8 mouse cellular contexts compared by ENCODE assay signal in genomic region chr1:90060599-90060998, GRCm38 (mm10). TPM values are rescaled to one million over a fixed set of nuclear protein-coding genes. Genes with fewer than 3 reads are reported as not detected.
A peak's percentile ranks its signal among the peaks of the same experiment; 100 is the strongest.
DNase-seq lines count a peak whose midpoint lies in the region.

No protein-coding gene starts in this region.

- H3K27me3 ChIP-seq in limb, embryonic 10.5 days (ENCODE audit: low read depth, poor library complexity, severe bottlenecking): peaks cover 43% of the 10 kb centered on the region

- H3K4me3 ChIP-seq in limb, embryonic 10.5 days: no peak overlapping the region

- no peaks in the 10 kb centered on the region for H3K9me3 ChIP-seq in limb, embryonic 10.5 days (replicated peaks)

- peak; percentile 57 for DNase-seq in urinary bladder, postnatal 14 days (ENCODE audit: low spot score)
- no peak for DNase-seq in urinary bladder, adult 2 months (ENCODE audit: low spot score)
- DNase-seq in cerebellum, adult 9-10 months: peak; percentile 59
- DNase-seq in frontal cortex, adult 2 months (ENCODE audit: extremely low spot score in 1 of 2, low spot score in 1 of 2): peak; percentile 17 to 81
- peak; percentile 72 for DNase-seq in kidney, adult 9 months
- DNase-seq in limb, embryonic 10.5 days (ENCODE audit: low spot score): peak; percentile 71
- peak; percentile 2 for DNase-seq in naive thymus-derived CD4-positive, alpha-beta T cell, adult 2 months (ENCODE audit: low read depth)
- DNase-seq in yolk sac, embryonic 10.5 days (ENCODE audit: low spot score): peak; percentile 10

- H3K27ac ChIP-seq in limb, embryonic 10.5 days: no peak overlapping the region

- 22% methylated on average over 7 of the region's 7 CpGs for WGBS in limb, embryonic 10.5 days

- H3K4me1 ChIP-seq in limb, embryonic 10.5 days: peaks cover 14% of the 10 kb centered on the region

- H3K36me3 ChIP-seq in limb, embryonic 10.5 days: no peaks in the 10 kb centered on the region

RNA-seq across cellular contexts. Expression of gene Asb18, which starts 46.1 kb away (rescaled TPM):
- polyA plus RNA-seq in urinary bladder, adult 2 months (2012; rRNA removed): 0.13 and 0.15 TPM in 2 replicates
- 0.99 and 1.0 TPM in 2 replicates for polyA plus RNA-seq in frontal cortex, adult 2 months (2012; rRNA removed)
- not detected in 2 replicates for polyA plus RNA-seq in limb, embryonic 10.5 days (2016; fragmentation: Nextera tagmentation; extraction: Ambion mirVana)
